Mouse (Mus musculus) c-Kit-positive CD71-positive TER-119-positive erythroid progenitor cells, embryonic 14.5 days (primary cell): ENCODE data around the gene Lmln.
"Not testable (repeated sequence)": the region's sequence is repeated elsewhere in the genome, so short reads cannot be mapped to it uniquely, and the experiment has no call there.

Experiments used
- DNase-seq: peaks from one replicate; pipeline ENCODE4 v3.0.0-alpha.2; 2013; ENCODE audit warnings: low spot score

The Lmln gene

DNA sequence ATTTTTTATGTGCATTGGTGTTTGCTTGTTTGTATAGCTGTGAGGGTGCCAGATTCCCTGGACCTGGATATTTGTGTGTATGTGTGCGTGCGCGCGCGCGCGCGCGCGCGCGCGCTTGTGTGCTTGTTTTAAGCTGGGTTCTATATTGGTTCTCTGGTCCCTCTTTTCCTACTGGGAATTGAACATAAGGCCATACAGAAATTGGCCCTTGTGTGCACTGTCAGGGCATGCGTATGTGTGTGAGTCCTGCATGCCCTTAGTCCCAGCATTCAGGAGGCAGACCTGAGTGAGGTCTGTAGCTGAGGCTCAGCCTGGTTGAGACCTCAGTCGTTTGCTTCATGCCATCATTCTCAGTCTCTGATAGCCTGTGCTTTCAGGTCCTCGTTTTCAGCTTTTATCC is 4.3 kb upstream of the Lmln start:
- DNase-seq, result no peak

DNA sequence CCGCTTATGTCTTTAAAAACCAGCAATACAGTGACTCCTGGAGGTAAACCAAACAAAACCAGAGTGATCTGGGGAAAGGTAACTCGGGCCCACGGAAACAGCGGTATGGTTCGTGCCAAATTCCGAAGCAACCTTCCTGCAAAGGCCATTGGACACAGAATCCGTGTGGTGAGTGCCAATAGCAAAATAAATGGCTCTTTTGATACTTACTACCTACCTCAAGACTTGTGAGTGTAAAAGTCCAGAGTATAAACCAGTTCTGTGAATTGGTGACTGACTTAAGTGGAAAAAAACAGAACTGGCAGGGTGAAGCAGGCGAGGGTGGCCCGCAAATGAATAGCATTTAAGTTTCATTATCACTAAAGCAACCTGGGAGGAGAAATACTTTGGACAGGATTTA is 3.7 kb upstream of the Lmln start:
- not testable (repeated sequence) for DNase-seq

GRCm38 (mm10) chr16:33059471-33059870 is 2.9 kb upstream of the Lmln start:
- no peak for DNase-seq

DNA sequence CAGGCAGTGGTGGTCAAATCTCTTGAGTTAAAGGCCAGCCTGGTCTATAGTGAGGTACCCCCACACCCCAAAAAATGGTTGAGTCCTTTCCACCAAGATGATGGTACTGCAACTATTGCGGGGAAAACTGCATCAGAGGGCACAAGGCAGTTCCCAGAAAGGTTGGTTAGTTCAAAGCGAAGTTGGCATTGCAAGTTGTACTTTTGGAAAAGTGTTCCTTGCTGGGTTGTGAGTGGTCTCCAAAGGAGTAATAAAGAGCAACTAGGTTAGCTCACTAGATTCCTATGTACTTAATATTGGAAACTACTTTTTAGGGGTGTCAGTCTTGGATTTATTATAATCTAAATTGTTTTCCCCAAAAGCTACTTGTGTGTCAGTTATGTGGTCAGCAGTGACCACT is 1.4 kb upstream of the Lmln start:
- peak; percentile 22 for DNase-seq

DNA sequence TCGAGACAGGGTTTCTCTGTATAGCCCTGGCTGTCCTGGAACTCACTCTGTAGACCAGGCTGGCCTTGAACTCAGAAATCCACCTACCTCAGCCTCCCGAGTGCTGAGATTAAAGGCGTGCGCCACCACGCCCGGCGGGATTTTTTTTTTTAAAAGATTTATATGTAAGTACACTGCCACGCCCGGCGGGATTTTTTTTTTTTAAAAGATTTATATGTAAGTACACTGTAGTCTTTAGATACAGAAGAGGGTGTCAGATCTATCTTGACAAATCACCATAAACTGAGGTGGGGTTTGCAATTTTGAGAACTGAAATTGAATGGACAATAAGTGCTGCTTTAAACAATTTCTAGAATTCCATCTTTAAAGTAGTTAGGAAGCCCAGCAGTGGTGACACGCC is 921 bp upstream of the Lmln start:
- peak; percentile 20 for DNase-seq

GRCm38 (mm10) chr16:33062682-33063131 is 386 bp downstream of the Lmln start:
- peak; percentile 30 for DNase-seq

- peak; percentile 60 for DNase-seq
Measured at GRCm38 (mm10) chr16:33063267-33063666, 946 bp downstream of the Lmln start.

- no peak for DNase-seq
Measured at GRCm38 (mm10) chr16:33064636-33065035, 2.3 kb downstream of the Lmln start.

GRCm38 (mm10) chr16:33070928-33071327 is 8.6 kb downstream of the Lmln start:
- DNase-seq, result no peak

DNA sequence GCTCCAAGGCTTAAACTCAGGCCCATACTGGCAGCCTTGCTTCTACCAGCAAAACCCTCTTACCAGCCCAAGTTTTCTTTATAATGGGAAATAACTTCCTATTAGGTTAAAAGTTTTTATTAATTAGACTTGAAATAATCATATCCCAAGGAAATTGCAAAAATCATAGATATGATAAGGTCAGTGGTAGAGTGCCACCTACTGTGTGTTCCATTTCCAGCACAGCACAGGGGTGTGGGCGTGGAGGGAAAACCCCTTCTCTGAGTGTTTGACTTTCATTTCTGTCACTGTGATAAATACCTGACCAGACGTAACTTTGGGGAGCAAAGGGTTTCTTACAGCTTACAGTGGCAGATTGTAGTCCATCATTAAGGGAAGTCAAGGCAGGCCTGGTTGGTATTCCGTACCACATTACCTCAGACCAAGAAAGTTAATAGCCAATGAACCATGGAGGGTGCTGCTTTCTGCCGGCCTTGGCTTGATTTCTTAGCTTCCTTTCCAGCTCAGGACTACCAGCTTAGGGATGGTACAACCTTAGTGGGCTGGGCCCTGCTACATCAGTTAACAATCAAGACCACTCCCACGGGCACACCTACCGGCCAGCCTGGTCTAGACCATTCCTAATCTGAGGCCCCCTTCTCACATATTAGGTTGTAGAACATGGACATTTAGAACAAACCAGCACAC is 10.7 kb downstream of the Lmln start:
- no peak for DNase-seq

GRCm38 (mm10) chr16:33074967-33075366 is 12.6 kb downstream of the Lmln start:
- DNase-seq, result no peak

DNA sequence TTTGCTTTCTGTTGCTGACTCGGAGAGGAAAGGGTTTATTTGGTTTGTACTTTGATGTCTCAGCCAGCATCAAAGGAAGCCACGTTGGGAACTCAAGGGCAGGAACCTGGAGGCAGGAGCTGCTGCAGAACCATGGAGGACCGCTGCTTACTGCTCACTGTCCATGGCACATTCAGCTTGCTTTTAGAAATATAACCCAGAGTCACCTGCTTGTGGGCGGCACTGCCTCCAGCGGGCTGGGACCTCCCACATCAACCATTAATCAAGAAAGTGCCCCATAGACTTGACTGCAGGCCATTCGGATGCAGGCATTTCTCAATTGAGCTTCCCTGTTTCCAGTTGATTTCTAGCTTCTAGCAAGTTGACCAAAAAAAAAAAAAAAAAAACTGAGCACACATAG is 13.8 kb downstream of the Lmln start:
- no peak for DNase-seq

DNA sequence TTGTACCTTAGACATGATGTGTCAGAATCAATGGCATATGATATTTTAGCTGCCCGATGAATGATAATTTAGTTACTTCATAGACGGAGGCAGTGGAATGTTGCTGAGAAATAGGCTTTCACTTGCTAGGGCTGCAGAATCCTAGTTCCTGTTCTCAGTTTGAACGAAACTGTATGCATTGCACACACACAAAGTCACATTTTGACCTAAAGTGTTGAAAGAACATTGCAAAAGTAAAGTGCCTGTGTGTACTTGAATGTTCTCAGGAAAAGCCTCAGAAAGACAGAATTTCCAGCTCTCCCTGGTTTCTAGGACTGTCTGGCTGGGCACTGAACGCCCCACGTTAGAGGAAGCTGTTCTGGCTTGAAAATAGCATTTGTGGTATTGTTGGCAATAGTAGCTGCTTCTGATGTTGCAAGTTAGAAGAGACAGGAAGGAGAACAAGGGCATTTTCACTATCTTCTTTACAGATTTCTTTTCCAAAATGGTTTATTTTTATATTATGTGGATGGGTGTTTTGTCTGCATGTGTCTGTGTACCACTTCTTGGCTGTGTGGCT is 14.8 kb downstream of the Lmln start:
- DNase-seq, result no peak

GRCm38 (mm10) chr16:33080063-33080462 is 17.7 kb downstream of the Lmln start:
- no peak for DNase-seq

GRCm38 (mm10) chr16:33082951-33083350 is 20.6 kb downstream of the Lmln start:
- no peak for DNase-seq

DNA sequence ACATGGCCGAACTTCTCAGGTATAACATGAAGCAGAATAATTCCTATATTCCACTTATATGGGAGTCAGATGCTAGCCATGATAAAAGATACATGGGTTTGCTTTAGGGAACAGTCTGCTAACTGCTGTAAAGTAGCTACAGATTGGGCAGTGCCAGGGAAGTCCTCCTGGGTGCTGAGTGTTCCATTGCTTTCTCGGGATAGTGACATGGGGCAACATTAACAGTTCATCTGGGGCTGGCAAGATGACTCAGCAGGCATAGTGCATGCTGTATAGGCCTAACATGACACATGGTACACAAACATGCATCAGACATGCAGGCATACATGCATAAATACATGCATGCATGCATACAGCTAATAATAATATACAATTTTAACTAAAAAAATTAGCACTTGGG is 21.7 kb downstream of the Lmln start:
- no peak for DNase-seq

- no peak for DNase-seq
Measured at GRCm38 (mm10) chr16:33085666-33086065, 23.3 kb downstream of the Lmln start.

GRCm38 (mm10) chr16:33113726-33114125 is 51.4 kb downstream of the Lmln start:
- DNase-seq, result no peak

GRCm38 (mm10) chr16:33123373-33123772 is 61.1 kb downstream of the Lmln start:
- DNase-seq, result no peak

GRCm38 (mm10) chr16:33123938-33124820 is 61.9 kb downstream of the Lmln start:
- no peak for DNase-seq

DNA sequence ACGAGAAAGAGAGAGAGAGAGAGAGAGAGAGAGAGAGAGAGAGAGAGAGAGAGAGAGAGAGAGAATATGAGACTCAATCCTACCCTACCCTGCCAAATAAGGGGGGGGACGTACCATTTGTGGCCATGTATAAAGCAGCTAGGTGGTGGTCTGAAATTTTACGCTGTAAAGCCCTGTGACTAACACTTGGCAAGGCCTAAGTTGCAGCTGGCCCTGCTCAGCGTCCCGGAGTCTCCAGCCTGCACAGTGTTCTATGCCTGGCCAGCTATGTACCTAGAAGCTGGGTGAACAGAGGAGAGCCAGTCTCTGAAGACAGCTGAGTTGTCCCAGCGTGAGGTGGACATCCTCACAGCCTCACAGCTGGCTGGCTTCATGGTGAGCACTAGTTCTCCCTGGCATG is 64.7 kb downstream of the Lmln start:
- DNase-seq, result no peak

DNA sequence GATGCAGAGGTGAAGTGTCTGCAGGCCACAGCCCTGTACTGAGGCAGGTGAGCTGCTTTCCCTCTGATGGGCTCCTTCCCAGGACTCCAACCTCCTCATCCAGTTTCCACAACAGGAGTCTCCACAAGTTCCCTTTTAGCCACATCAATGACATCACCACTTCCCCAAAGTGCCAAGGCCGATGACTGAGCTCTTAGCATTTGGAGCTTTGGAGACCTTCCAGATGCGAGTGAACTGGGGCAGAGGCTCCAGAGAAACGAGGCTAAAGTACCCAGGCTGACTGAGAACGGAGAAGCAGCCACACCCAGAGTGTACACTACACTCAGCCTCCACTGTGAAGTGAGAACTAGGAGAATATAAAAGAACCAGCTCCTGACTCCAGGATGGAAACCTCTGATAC is 68.4 kb downstream of the Lmln start:
- DNase-seq, result no peak

DNA sequence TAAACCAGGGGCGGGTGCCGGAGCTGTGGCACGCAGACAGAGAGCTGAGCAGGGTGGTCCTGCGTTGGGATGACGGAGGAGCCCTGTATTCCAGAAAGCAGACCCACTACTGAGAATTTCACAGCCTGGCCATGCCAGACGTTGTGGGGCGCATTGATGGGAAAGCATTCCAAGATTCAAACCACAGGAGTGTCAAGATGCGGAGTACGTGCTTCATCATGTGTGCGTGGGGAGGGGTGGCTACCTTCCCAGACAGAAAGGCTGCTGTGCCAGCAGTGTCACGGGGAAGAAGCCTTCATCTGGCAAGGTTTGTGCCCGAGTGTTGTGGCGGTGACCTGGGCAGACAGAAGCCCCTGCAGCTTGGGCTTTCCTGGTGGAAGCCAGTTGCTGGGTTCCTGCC is 70.9 kb downstream of the Lmln start:
- no peak for DNase-seq
